Mouse (Mus musculus): ENCODE data around the gene Cpox.

DNA sequence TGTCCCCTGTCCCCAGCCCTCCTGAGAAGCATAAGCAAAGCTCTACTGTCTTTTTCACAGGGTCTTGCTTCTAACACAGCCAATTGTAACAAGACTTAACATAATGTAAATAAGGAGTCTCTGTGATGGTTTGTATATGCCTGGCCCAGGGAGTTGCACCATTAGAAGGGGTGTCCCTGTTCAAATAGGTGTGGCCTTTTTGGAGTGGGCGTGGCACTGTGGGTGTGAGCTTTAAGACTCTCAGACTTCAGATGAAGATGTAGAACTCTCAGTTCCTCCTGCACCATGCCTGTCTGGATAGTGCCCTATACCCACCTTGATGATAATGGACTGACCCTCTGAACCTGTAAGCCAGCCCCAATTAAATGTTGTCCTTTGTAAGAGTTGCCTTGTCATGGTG, 68.7 kb downstream of the Cpox start:
- TF ChIP-seq POLR2A (IDR thresholded peaks at IDR 0.05; ENCODE audit: low read depth, low read length), result no peak
- TF ChIP-seq CTCF (IDR thresholded peaks at IDR 0.05; ENCODE audit: borderline replicate concordance, insufficient read depth, low read length), result no peak
